8 mouse cellular contexts compared by ENCODE assay signal in the genomic region with DNA sequence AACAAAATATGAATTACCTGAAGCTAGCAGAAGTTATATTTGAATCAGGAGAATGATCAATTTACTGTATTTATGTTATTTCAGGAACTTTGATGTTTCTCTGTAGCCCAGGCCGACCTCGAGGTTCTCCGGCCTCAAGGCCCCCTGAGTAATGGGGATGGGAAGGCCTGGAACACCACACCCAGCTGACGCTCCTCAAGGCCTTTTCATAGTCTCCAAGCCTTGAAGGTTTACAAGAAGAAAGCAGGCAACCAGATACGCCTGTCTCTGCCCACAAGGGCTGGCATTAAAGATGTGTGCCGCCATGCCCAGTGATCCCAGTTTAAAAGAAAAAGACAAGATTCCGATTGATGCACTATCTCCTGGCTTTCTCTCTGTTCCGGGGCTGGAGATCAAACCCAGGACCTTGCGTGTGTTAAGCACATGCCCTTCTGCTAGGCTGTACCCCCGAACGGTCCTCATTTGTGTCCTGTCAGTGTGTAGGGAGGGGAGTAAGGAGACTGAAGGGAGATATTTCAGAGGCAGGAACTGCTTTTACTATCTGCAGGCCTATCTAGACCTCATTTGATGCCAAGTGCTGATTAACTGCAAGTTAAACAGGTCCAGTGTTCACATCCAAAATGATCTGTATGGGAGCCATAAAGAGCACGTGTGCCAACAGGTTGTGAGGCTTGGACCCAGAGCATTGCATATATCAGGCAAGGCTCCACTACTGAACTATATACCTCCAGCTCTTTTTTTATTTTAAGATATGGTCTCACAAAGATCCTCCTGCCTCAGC. TPM values are rescaled to one million over a fixed set of nuclear protein-coding genes. Genes with fewer than 3 reads are reported as not detected.
DNase-seq lines count a peak whose midpoint lies in the region; ATAC-seq and TF ChIP-seq lines count a peak whose summit lies in the region.

No protein-coding gene starts in this region.

- no peak for DNase-seq in kidney, adult 2 months
- no peak for DNase-seq in kidney, adult 9 months
- no peak for DNase-seq in hindbrain, embryonic 14.5 days (ENCODE audit: low spot score)
- DNase-seq in left cerebral cortex, postnatal 36 days (ENCODE audit: low spot score in 2 of 2) = no peak
- DNase-seq in ovary, postnatal 10 days (ENCODE audit: low spot score) = no peak
- no peak for DNase-seq in B cell, adult 2 months

- no peak for TF ChIP-seq POLR2A in kidney, adult 2 months (IDR thresholded peaks at IDR 0.05; ENCODE audit: low read depth, low read length)
- no peak for TF ChIP-seq POLR2A in bone marrow macrophage, adult 2 months (IDR thresholded peaks at IDR 0.05; ENCODE audit: borderline replicate concordance, low read depth, low read length)

- H3K4me2 ChIP-seq in hindbrain, embryonic 14.5 days (replicated peaks) = peak overlapping the region; percentile 80
- peak overlapping the region; percentile 85 for H3K4me2 ChIP-seq in midbrain, embryonic 13.5 days (replicated peaks)

- peak overlapping the region; percentile 87 for H3K27ac ChIP-seq in kidney, adult 2 months (ENCODE audit: insufficient read depth, low read depth, low read length)
- H3K27ac ChIP-seq in bone marrow macrophage, adult 2 months (ENCODE audit: insufficient read depth, low read depth, low read length) = no peak overlapping the region
- no peak overlapping the region for H3K27ac ChIP-seq in hindbrain, embryonic 14.5 days
- 0 out of 2 replicates have a peak overlapping the region, but pooled peaks have one; percentile 97 for H3K27ac ChIP-seq in midbrain, embryonic 13.5 days

- intact Hi-C loops in left cerebral cortex, postnatal 36 days (cut with DNase I) = no loop called here

- no peaks in the 10 kb centered on the region for H3K27me3 ChIP-seq in kidney, adult 2 months (replicated peaks; ENCODE audit: control insufficient read depth, insufficient read depth, low read length)
- H3K27me3 ChIP-seq in hindbrain, embryonic 14.5 days (ENCODE audit: control insufficient read depth, insufficient read depth, low read length) = no peaks in the 10 kb centered on the region
- no peaks in the 10 kb centered on the region for H3K27me3 ChIP-seq in midbrain, embryonic 13.5 days

- no peak for TF ChIP-seq CTCF in kidney, adult 2 months (conservative IDR thresholded peaks at IDR 0.05; ENCODE audit: insufficient read depth, insufficient read length, low read depth, low read length)
- TF ChIP-seq CTCF in bone marrow macrophage, adult 2 months (IDR thresholded peaks at IDR 0.05; ENCODE audit: low read depth, low read length) = no peak

- peak overlapping the region; percentile 74 for H3K4me3 ChIP-seq in kidney, adult 2 months (ENCODE audit: insufficient read depth, low read depth, low read length)
- H3K4me3 ChIP-seq in bone marrow macrophage, adult 2 months (ENCODE audit: insufficient read depth, low read length) = peak overlapping the region; percentile 82; the same call in 1 of the 2 replicates
- peak overlapping the region; percentile 72 for H3K4me3 ChIP-seq in hindbrain, embryonic 14.5 days (replicated peaks; ENCODE audit: low read length)
- H3K4me3 ChIP-seq in midbrain, embryonic 13.5 days (replicated peaks) = peak overlapping the region; percentile 62

- ATAC-seq in hindbrain, embryonic 14.5 days (ENCODE audit: low FRiP score) = no peak
- no peak for ATAC-seq in midbrain, embryonic 13.5 days

- H3K9ac ChIP-seq in hindbrain, embryonic 14.5 days = peak overlapping the region; percentile 82
- peak overlapping the region; percentile 78 for H3K9ac ChIP-seq in midbrain, embryonic 13.5 days (replicated peaks)

- H3K36me3 ChIP-seq in kidney, adult 2 months (ENCODE audit: control insufficient read depth, insufficient read depth, low read length) = peaks cover 6% of the 10 kb centered on the region; the same call in 1 of the 2 replicates
- peaks cover 20% of the 10 kb centered on the region for H3K36me3 ChIP-seq in hindbrain, embryonic 14.5 days (replicated peaks; ENCODE audit: control insufficient read depth, insufficient read depth)
- H3K36me3 ChIP-seq in midbrain, embryonic 13.5 days = peaks cover 24% of the 10 kb centered on the region

- no peaks in the 10 kb centered on the region for H3K9me3 ChIP-seq in hindbrain, embryonic 14.5 days (ENCODE audit: control insufficient read depth, low read length)
- no peaks in the 10 kb centered on the region for H3K9me3 ChIP-seq in midbrain, embryonic 13.5 days

- WGBS in kidney, adult 2 months = 62% methylated on average over 12 of the region's 12 CpGs
- whole genome bisulfite sequencing in hindbrain, embryonic 14.5 days = 90% methylated on average over 12 of the region's 12 CpGs
- WGBS in midbrain, embryonic 13.5 days = 92% methylated on average over 12 of the region's 12 CpGs

- H3K4me1 ChIP-seq in kidney, adult 2 months (ENCODE audit: control insufficient read depth, insufficient read depth, low read length) = peaks cover 37% of the 10 kb centered on the region
- peaks cover 41% of the 10 kb centered on the region for H3K4me1 ChIP-seq in bone marrow macrophage, adult 2 months (ENCODE audit: control insufficient read depth, insufficient read depth, low read length)
- peaks cover 31% of the 10 kb centered on the region for H3K4me1 ChIP-seq in hindbrain, embryonic 14.5 days (replicated peaks; ENCODE audit: control insufficient read depth, insufficient read depth, low read length)
- peaks cover 42% of the 10 kb centered on the region for H3K4me1 ChIP-seq in midbrain, embryonic 13.5 days (replicated peaks)

RNA-seq across cellular contexts. Expression of a gene that starts 2.8 kb away (rescaled TPM):
- 25.6 and 27.0 TPM in 2 replicates for polyA plus RNA-seq in kidney, adult 2 months (2012; rRNA removed)
- polyA plus RNA-seq in bone marrow macrophage, adult 2 months (2012; ENCODE audit: insufficient read depth, insufficient read length, missing spikeins) = 15.6 and 16.6 TPM in 2 replicates
- polyA plus RNA-seq in hindbrain, embryonic 14.5 days (2014; fragmentation: Nextera tagmentation; extraction: Ambion mirVana) = 63.8 and 66.0 TPM in 2 replicates
- 46.4 and 50.1 TPM in 2 replicates for polyA plus RNA-seq in midbrain, embryonic 13.5 days (2015; fragmentation: Nextera tagmentation; extraction: Ambion mirVana)
- total RNA-seq in left cerebral cortex, postnatal 36 days (2021) = 10 to 100 TPM; 24.9 to 27.0 TPM

RNA-seq across cellular contexts. Expression of a gene that starts 3.5 kb away (rescaled TPM):
- polyA plus RNA-seq in kidney, adult 2 months (2012; rRNA removed) = 120 and 155 TPM in 2 replicates
- polyA plus RNA-seq in bone marrow macrophage, adult 2 months (2012; ENCODE audit: insufficient read depth, insufficient read length, missing spikeins) = 50.7 and 70.7 TPM in 2 replicates
- polyA plus RNA-seq in hindbrain, embryonic 14.5 days (2014; fragmentation: Nextera tagmentation; extraction: Ambion mirVana) = 37.8 and 38.9 TPM in 2 replicates
- polyA plus RNA-seq in midbrain, embryonic 13.5 days (2015; fragmentation: Nextera tagmentation; extraction: Ambion mirVana) = 47.5 and 50.5 TPM in 2 replicates
- 10 to 100 TPM; 21.6 to 22.9 TPM for total RNA-seq in left cerebral cortex, postnatal 36 days (2021)

RNA-seq across cellular contexts. Expression of a gene that starts 22.3 kb away (rescaled TPM):
- 5.6 and 6.3 TPM in 2 replicates for polyA plus RNA-seq in kidney, adult 2 months (2012; rRNA removed)
- polyA plus RNA-seq in bone marrow macrophage, adult 2 months (2012; ENCODE audit: insufficient read depth, insufficient read length, missing spikeins) = 11.1 and 15.4 TPM in 2 replicates
- polyA plus RNA-seq in hindbrain, embryonic 14.5 days (2014; fragmentation: Nextera tagmentation; extraction: Ambion mirVana) = 0.24 and 0.52 TPM in 2 replicates
- 0.58 and 0.63 TPM in 2 replicates for polyA plus RNA-seq in midbrain, embryonic 13.5 days (2015; fragmentation: Nextera tagmentation; extraction: Ambion mirVana)
- 1 to 10 TPM; 1.1 TPM for total RNA-seq in left cerebral cortex, postnatal 36 days (2021)

RNA-seq across cellular contexts. Expression of a gene that starts 29.9 kb away (rescaled TPM):
- 143 and 173 TPM in 2 replicates for polyA plus RNA-seq in kidney, adult 2 months (2012; rRNA removed)
- polyA plus RNA-seq in bone marrow macrophage, adult 2 months (2012; ENCODE audit: insufficient read depth, insufficient read length, missing spikeins) = 173 and 186 TPM in 2 replicates
- polyA plus RNA-seq in hindbrain, embryonic 14.5 days (2014; fragmentation: Nextera tagmentation; extraction: Ambion mirVana) = 81.8 and 88.3 TPM in 2 replicates
- 91.3 and 93.8 TPM in 2 replicates for polyA plus RNA-seq in midbrain, embryonic 13.5 days (2015; fragmentation: Nextera tagmentation; extraction: Ambion mirVana)
- total RNA-seq in left cerebral cortex, postnatal 36 days (2021) = 10 to 100 TPM; 49.2 to 53.5 TPM

RNA-seq across cellular contexts. Expression of a gene that starts 33.7 kb away (rescaled TPM):
- 0.09 and 0.41 TPM in 2 replicates for polyA plus RNA-seq in kidney, adult 2 months (2012; rRNA removed)
- polyA plus RNA-seq in bone marrow macrophage, adult 2 months (2012; ENCODE audit: insufficient read depth, insufficient read length, missing spikeins) = not detected in 2 replicates
- 0.27 TPM in 1 of 2 replicates, not detected in the other for polyA plus RNA-seq in hindbrain, embryonic 14.5 days (2014; fragmentation: Nextera tagmentation; extraction: Ambion mirVana)
- 0.17 TPM in 1 of 2 replicates, not detected in the other for polyA plus RNA-seq in midbrain, embryonic 13.5 days (2015; fragmentation: Nextera tagmentation; extraction: Ambion mirVana)
- under 1 TPM; 0.39 to 0.86 TPM for total RNA-seq in left cerebral cortex, postnatal 36 days (2021)

Comparison
In these comparisons a context has a peak if more than half of its experiments do, and no peak if none do; other contexts are left out.
1. H3K27ac ChIP-seq: peak in kidney, adult 2 months (single experiment) and midbrain, embryonic 13.5 days (single experiment); none in bone marrow macrophage, adult 2 months (single experiment) and hindbrain, embryonic 14.5 days (single experiment).
2. Peak in every context shown above with its lines, with median percentiles within 50 percentile points of each other: H3K4me3 ChIP-seq.